Mouse (Mus musculus) liver, embryonic 14.5 days (tissue): ENCODE measurements at regions not wholly inside any gene's neighbourhood (a gene's known extent, or its start where the extent isn't known, plus 50 kb on each side); places are given as distances from the start of the nearest gene placed in this dataset.

ENCODE experiments used
- CTCF ChIP-seq: IDR thresholded peaks from 2 replicates; pipeline ENCODE4 v1.5.1; 2016; ENCODE audit warnings: antibody characterized with exemption, low read depth, control low read depth
- EP300 ChIP-seq: IDR thresholded peaks from 2 replicates; pipeline ENCODE4 v1.6.1; 2016; ENCODE audit warnings: antibody characterized with exemption, low read depth

DNA sequence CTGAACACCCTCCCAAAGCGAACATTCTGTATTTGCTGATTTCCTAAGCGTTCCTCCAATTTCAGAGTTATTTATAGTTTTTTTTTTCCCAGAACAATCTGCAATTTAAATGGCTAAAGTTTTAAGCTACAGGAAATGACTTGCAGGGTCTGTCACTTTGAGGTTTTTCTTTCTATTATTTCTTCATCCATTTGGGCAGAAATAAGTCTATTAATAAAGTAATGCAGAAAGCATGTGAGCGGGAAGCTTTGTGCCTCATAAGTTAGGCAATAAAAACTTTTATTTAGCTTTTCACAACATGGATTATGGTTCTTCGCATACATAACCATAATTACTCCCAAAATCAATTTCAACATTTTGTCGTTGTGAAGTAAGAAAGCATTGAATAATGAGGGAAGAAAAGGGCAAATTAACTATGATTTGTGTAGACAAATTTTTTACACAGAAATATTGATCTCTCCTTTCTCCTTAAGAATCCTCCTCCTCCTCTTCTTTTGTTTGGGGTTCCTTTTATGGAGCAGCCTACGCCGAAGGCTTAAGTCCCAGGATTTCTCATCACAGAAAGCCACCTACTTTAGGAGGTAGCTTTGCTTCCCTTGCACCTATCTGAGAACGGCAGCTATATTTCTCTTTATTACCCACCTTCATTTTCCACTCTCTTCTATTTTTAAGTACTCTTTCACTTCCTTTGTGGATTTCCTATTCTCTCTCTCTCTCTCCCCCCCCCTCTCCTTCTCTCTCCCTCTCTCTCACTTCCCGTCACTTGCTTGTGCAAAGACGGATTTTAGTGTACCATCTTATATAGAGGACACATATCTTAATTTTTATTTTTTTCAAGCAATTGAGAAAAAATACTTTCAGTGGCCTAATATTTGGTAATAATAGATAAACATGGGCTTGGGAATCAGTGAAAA, 128.6 kb upstream of the Gm4301 start:
- TF ChIP-seq CTCF = no peak
- no peak for TF ChIP-seq EP300
